Mouse (Mus musculus) liver, embryonic 14.5 days (tissue): ENCODE results near the gene Bpnt1.

Source experiments
- CTCF ChIP-seq: IDR thresholded peaks from 2 replicates; pipeline ENCODE4 v1.5.1; 2016; ENCODE audit warnings: antibody characterized with exemption, low read depth, control low read depth
- EP300 ChIP-seq: IDR thresholded peaks from 2 replicates; pipeline ENCODE4 v1.6.1; 2016; ENCODE audit warnings: antibody characterized with exemption, low read depth

GRCm38 (mm10) chr1:185377429-185377828 is 45.5 kb downstream of the Bpnt1 start:
- TF ChIP-seq CTCF = no peak
- TF ChIP-seq EP300 = no peak
